ENCODE assay signal across 17 mouse cellular contexts in genomic region chr2:173220754-173221153, GRCm38 (mm10). TPM values are rescaled to one million over a fixed set of nuclear protein-coding genes. Genes with fewer than 3 reads are reported as not detected.
A peak's percentile ranks its signal among the peaks of the same experiment; 100 is the strongest.
DNase-seq lines count a peak whose midpoint lies in the region; ATAC-seq lines count a peak whose summit lies in the region.
"Had no signal": no experiment of that assay in that cellular context is flagged by ENCODE, and none has a peak within 500 bp of the region (broad histone marks: within the 10 kb centered on the region; RNA-seq: fewer than 3 reads in every experiment).

No protein-coding gene starts in this region.

- DNase-seq in heart, embryonic 10.5 days (ENCODE audit: low spot score), result peak; percentile 55
- no peak for DNase-seq in heart, adult 18-20 months
- DNase-seq in right cerebral cortex, postnatal 4 days, result peak; percentile 2
- no peak for DNase-seq in right cerebral cortex, adult 2 months (ENCODE audit: low spot score in 2 of 2)
- peak; percentile 13 for DNase-seq in urinary bladder, adult 2 months (ENCODE audit: low spot score)
- DNase-seq in urinary bladder, postnatal 25 days (ENCODE audit: low spot score), result no peak
- DNase-seq: adrenal gland, adult 2 months; adrenal gland, postnatal 25 days; cerebellum, adult 18-20 months; cerebellum, adult 9-11 months; heart, postnatal 10 days had no signal

- no peaks in the 10 kb centered on the region for H3K9me3 ChIP-seq in heart, embryonic 10.5 days
- H3K9me3 ChIP-seq in midbrain, embryonic 16.5 days (replicated peaks; ENCODE audit: control insufficient read depth, low read length, poor library complexity, severe bottlenecking), result no peaks in the 10 kb centered on the region
- H3K9me3 ChIP-seq: embryonic facial prominence, embryonic 10.5 days; forebrain, embryonic 15.5 days; hindbrain, embryonic 13.5 days had no signal

- no peak overlapping the region for H3K4me2 ChIP-seq in midbrain, embryonic 16.5 days (ENCODE audit: low read length)
- H3K4me2 ChIP-seq: forebrain, embryonic 15.5 days; hindbrain, embryonic 13.5 days had no signal

- H3K27ac ChIP-seq in heart, embryonic 10.5 days, result no peak overlapping the region
- no peak overlapping the region for H3K27ac ChIP-seq in midbrain, embryonic 16.5 days (ENCODE audit: low read length)
- H3K27ac ChIP-seq: embryonic facial prominence, embryonic 10.5 days; forebrain, embryonic 15.5 days; hindbrain, embryonic 13.5 days; hindbrain, postnatal 0 days had no signal

- 89% methylated on average over 9 of the region's 9 CpGs for WGBS in heart, embryonic 10.5 days
- 91% methylated on average over 9 of the region's 9 CpGs for WGBS in midbrain, embryonic 16.5 days

- H3K36me3 ChIP-seq in heart, embryonic 10.5 days, result no peaks in the 10 kb centered on the region
- no peaks in the 10 kb centered on the region for H3K36me3 ChIP-seq in midbrain, embryonic 16.5 days (ENCODE audit: control insufficient read depth, insufficient read depth, low read length)

- no peak overlapping the region for H3K9ac ChIP-seq in midbrain, embryonic 16.5 days (ENCODE audit: low read depth, low read length)
- H3K9ac ChIP-seq: forebrain, embryonic 15.5 days; hindbrain, embryonic 13.5 days had no signal

- no peak for ATAC-seq in midbrain, embryonic 16.5 days
- ATAC-seq: forebrain, embryonic 15.5 days; hindbrain, postnatal 0 days had no signal

- H3K27me3 ChIP-seq in heart, embryonic 10.5 days (ENCODE audit: insufficient read depth, poor library complexity, severe bottlenecking), result peaks cover 26% of the 10 kb centered on the region
- no peaks in the 10 kb centered on the region for H3K27me3 ChIP-seq in midbrain, embryonic 16.5 days (ENCODE audit: control insufficient read depth, insufficient read depth, low read depth, low read length)
- H3K27me3 ChIP-seq: forebrain, embryonic 15.5 days had no signal

- H3K4me1 ChIP-seq in heart, embryonic 10.5 days, result no peaks in the 10 kb centered on the region
- H3K4me1 ChIP-seq in midbrain, embryonic 16.5 days (ENCODE audit: control insufficient read depth, insufficient read depth, low read length), result no peaks in the 10 kb centered on the region
- H3K4me1 ChIP-seq: forebrain, embryonic 15.5 days had no signal

- H3K4me3 ChIP-seq in heart, embryonic 10.5 days, result no peak overlapping the region
- no peak overlapping the region for H3K4me3 ChIP-seq in midbrain, embryonic 16.5 days (ENCODE audit: low read depth, low read length)
- H3K4me3 ChIP-seq: embryonic facial prominence, embryonic 10.5 days; forebrain, embryonic 15.5 days; hindbrain, embryonic 13.5 days had no signal

RNA-seq across cellular contexts. Expression of gene Zbp1, which starts 2.0 kb away (rescaled TPM):
- polyA plus RNA-seq in heart, embryonic 10.5 days (2016; fragmentation: Nextera tagmentation; extraction: Ambion mirVana), result not detected in 2 replicates
- 1 to 10 TPM in 1 of 2 experiments, under 1 TPM in 1; 0.90 to 1.3 TPM for total RNA-seq in heart, adult 18-20 months (2021)
- polyA plus RNA-seq in urinary bladder, adult 2 months (2012; rRNA removed), result 11.3 and 15.7 TPM in 2 replicates
- polyA plus RNA-seq in midbrain, embryonic 16.5 days (2015; fragmentation: Nextera tagmentation; extraction: Ambion mirVana), result 0.30 TPM in 1 of 2 replicates, not detected in the other
- total RNA-seq: hindbrain, postnatal 0 days had no signal
- polyA plus RNA-seq: embryonic facial prominence, embryonic 10.5 days; heart, embryonic 14.5 days had no signal

RNA-seq across cellular contexts. Expression of gene Pmepa1, which starts 55.6 kb away (rescaled TPM):
- 1.4 and 1.9 TPM in 2 replicates for polyA plus RNA-seq in heart, embryonic 10.5 days (2016; fragmentation: Nextera tagmentation; extraction: Ambion mirVana)
- total RNA-seq in heart, adult 18-20 months (2021), result 10 to 100 TPM; 25.8 to 28.1 TPM
- polyA plus RNA-seq in urinary bladder, adult 2 months (2012; rRNA removed), result 37.0 and 54.0 TPM in 2 replicates
- 3.4 and 4.5 TPM in 2 replicates for polyA plus RNA-seq in midbrain, embryonic 16.5 days (2015; fragmentation: Nextera tagmentation; extraction: Ambion mirVana)

Comparison
In these comparisons a context has a peak if more than half of its experiments do, and no peak if none do; other contexts are left out.
1. DNase-seq: peak in heart, embryonic 10.5 days (single experiment), right cerebral cortex, postnatal 4 days (single experiment) and urinary bladder, adult 2 months (single experiment); none in heart, adult 18-20 months (0 of 2), right cerebral cortex, adult 2 months (0 of 2) and urinary bladder, postnatal 25 days (single experiment).